Mouse (Mus musculus): ENCODE measurements around the gene Foxe3. TPM values are rescaled to one million over a fixed set of nuclear protein-coding genes. Genes with fewer than 3 reads are reported as not detected.

The Foxe3 gene
- total RNA-seq, 2 experiments from 2014 or later: not detected

DNA sequence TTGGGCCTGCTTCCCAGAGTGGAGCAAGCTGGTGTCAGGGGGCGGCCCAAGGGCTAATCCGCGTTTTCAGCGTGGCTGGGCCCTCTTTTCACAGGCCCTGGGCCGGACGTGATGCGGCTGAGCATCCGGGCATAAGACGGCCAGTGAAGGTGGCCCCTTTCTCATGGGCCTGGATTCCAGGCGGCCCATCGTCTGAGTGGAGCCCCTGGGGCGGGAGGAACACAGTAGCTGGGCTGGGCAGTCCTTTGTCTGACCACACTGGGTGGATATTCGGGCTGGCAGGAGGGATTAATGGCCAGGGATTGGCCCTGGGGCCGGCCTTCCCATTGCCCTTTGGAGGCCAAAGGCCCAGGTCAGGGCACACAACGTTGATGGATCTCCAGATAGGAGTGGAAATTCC is 3.3 kb upstream of the Foxe3 start:
- no peak for DNase-seq (ENCODE audit: extremely low spot score in 1 of 2, low spot score in 2 of 2)
- intact Hi-C loops (cut with DNase I): no loop called here

DNA sequence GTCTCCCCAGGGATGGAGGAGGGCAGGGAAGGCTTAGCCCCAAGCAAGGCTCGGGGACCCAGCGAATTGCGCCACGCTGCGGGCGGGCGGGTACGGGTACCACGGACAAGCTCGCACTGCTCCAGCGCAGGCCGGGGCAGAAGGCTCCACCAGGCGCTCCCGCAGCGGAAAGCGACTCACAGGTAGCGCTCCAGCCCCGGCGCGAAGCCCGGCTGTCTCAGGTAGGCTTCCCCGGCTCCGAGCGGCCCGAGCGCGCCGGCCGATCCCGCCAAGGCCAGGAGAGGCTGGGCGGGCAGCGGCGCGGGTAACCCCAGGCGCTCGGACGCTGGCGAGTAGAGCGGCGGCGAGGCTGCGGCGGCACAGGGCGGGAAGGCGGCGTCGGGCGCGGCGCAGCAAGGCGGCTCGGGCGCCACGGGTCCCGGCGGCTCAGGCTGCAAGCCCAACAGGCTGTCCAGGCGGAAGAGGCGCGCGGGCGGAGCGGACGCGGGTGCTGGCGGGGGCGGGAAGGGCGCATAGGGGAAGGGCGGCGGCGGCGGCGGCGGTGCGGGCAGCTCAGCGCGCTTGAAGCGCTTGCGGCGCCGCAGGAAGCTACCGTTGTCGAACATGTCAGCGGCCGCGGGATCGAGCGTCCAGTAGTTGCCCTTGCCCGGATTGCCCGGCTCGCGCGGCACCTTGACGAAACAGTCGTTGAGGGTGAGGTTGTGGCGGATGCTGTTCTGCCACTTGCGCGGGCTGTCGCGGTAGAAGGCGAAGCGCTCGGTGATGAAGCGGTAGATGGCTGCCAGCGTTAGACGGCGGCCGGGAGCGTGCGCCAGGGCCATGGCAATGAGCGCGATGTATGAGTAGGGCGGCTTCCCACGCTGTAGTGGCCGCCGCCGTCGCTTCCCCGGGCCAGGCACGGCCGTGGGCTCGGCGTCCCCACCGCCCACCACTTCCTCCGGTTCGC is 569 bp downstream of the Foxe3 start:
- peak in 1 of 2 experiments; percentile 48 for DNase-seq (ENCODE audit: extremely low spot score in 1 of 2, low spot score in 2 of 2)
- intact Hi-C loops (cut with DNase I): no loop called here

DNA sequence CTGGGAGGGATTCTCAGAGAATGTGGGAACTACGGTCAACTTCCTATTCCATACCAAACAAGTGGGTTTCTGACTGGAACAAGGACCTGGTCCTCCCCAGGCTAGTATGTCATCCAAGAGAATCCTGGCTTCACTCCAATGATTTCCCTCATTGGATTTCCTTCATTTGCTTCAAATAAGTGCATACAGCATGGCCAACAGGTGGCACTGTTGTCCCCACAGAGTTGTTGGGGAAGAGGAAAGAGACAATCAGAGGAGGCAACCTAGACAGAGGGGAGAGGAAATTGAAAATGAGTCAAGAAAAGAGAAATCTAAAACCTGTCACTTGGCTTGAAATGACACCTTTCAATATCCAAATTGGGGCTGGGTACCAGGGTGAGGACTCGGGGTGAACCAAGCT is 8.7 kb downstream of the Foxe3 start:
- peak in 1 of 2 experiments; percentile 69 for DNase-seq (ENCODE audit: extremely low spot score in 1 of 2, low spot score in 2 of 2)
- intact Hi-C loops (cut with DNase I): no loop called here

GRCm38 (mm10) chr4:114916056-114916455 is 9.8 kb downstream of the Foxe3 start:
- no peak for DNase-seq (ENCODE audit: extremely low spot score in 1 of 2, low spot score in 2 of 2)
- intact Hi-C loops (cut with DNase I): no loop called here

DNA sequence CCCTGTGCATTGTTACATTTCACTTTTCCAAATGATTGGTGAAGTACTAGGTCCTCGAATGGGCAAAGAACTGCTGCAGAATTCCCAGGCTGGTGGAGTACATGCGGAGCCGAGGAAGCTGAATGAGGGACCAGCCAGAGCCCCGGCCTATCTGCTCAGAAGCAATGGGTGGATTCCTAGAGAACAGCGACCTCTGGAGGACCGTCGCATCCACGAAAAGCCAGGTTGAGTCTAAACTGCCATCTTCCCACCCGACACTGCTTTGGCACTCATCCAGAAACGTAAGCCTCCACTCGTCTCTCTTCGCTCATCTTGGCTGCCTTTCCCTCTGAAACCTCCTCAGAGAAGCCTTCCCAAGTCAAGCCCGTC is 12.2 kb downstream of the Foxe3 start:
- intact Hi-C loops (cut with DNase I): loop anchor here (5.0 kb wide), 1 partner anchor 149 kb away; no protein-coding TSS in a partner anchor
- peak in 1 of 2 experiments; percentile 78 for DNase-seq (ENCODE audit: extremely low spot score in 1 of 2, low spot score in 2 of 2)

- DNase-seq (ENCODE audit: extremely low spot score in 1 of 2, low spot score in 2 of 2): no peak
- intact Hi-C loops (cut with DNase I): loop anchor here (5.0 kb wide), 1 partner anchor 149 kb away; no protein-coding TSS in a partner anchor
Measured at GRCm38 (mm10) chr4:114912705-114913593, 12.9 kb downstream of the Foxe3 start.

GRCm38 (mm10) chr4:114909602-114910484 is 16.0 kb downstream of the Foxe3 start:
- no peak for DNase-seq (ENCODE audit: extremely low spot score in 1 of 2, low spot score in 2 of 2)
- intact Hi-C loops (cut with DNase I): loop anchor here (5.0 kb wide), 2 partner anchors 152 to 243 kb away; no protein-coding TSS in a partner anchor

GRCm38 (mm10) chr4:114908829-114909601 is 16.8 kb downstream of the Foxe3 start, which contains the start of gene Foxd2:
Gene Foxd2 (minus strand): TSS chr4:114908873.
- intact Hi-C loops (cut with DNase I): loop anchor here (5.0 kb wide), 1 partner anchor 242 kb away; no protein-coding TSS in a partner anchor

DNA sequence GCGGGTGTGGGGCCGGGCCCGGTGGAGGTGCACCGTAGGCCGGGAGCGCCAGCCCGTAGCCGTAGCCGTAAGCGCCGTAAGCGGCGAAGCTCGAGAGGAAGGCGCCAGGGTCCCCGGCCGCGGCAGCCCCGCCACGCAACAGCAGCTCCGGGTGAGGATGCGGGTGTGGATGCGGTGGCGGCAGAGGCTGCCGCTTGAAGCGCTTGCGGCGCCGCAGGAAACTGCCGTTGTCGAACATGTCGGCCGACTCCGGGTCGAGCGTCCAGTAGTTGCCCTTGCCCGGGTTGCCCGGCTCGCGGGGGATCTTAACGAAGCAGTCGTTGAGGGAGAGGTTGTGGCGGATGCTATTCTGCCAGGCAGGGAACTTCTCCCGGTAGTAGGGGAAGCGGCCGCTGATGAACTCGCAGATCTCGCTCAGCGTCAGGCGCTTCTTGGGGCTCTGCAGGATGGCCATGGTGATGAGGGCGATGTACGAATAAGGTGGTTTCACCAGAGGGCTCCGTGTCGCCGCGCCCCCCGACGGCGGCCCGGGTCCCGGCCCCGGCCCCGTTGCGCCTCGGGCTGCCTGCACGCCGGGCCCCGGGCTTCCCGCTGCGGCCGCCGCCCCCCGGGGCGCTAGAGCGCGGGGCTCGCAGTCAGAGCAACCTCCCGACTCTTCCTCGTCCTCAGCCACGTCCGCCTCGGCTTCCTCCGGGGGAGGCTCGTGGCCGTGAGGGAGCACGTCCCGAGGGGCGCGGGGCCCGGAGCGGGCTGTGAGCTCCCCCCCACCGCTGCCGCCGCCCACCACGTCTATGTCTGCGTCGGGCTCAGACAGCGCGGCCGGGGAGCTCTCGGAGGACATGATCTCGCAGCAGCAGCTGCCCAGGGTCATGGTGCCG is 17.6 kb downstream of the Foxe3 start:
- intact Hi-C loops (cut with DNase I): loop anchor here (5.0 kb wide), 1 partner anchor 241 kb away; no protein-coding TSS in a partner anchor
- no peak for DNase-seq (ENCODE audit: extremely low spot score in 1 of 2, low spot score in 2 of 2)

More at GRCm38 (mm10) chr4:114908829-114909601, 16.8 kb downstream of the Foxe3 start, which contains the start of gene Foxd2:
- peak in 1 of 2 experiments; percentile 93 for DNase-seq (ENCODE audit: extremely low spot score in 1 of 2, low spot score in 2 of 2)

GRCm38 (mm10) chr4:114907056-114907917 is 18.5 kb downstream of the Foxe3 start:
- no peak for DNase-seq (ENCODE audit: extremely low spot score in 1 of 2, low spot score in 2 of 2)
- intact Hi-C loops (cut with DNase I): loop anchor here (5.0 kb wide), 1 partner anchor 240 kb away; no protein-coding TSS in a partner anchor

DNA sequence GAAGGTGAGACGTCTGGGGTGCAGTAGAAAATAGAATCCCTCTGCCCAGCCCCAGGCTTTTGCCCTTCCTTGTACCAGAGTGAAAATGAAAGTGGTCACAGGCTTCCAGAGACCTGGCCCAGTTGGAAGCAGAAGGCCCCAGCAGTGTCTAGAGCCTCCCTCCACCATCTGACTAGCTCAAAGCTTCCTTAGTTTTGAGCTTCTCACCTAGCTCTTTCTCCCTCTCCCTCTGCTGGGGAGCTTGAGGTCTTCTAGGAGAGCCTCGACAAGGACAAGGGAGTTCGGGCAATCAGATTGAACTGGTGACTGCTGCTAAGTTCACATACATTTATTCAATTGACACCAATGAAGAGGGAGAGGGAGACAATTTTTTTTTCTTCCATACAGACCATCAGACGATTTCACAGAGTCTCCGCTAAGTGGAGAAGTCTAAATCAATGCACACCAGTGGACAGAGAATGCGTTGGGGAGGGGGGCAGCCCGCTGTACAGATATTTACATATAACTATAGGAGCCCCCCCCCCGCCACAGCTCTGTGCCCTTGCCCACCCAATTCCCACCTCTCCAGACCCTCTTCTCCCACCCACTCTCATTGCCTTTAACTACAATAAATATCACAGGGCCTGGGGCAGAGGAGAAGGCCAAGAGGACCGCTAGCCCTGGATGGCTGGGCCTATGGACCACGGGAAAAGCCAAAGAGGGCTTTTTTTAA is 19.7 kb downstream of the Foxe3 start:
- intact Hi-C loops (cut with DNase I): loop anchor here (5.0 kb wide), 1 partner anchor 239 kb away; no protein-coding TSS in a partner anchor

GRCm38 (mm10) chr4:114905501-114905900 is 20.3 kb downstream of the Foxe3 start:
- intact Hi-C loops (cut with DNase I): loop anchor here (5.0 kb wide), 1 partner anchor 238 kb away; no protein-coding TSS in a partner anchor
- no peak for DNase-seq (ENCODE audit: extremely low spot score in 1 of 2, low spot score in 2 of 2)

More for the DNA sequence above, 19.7 kb downstream of the Foxe3 start:
- no peak for DNase-seq (ENCODE audit: extremely low spot score in 1 of 2, low spot score in 2 of 2)

GRCm38 (mm10) chr4:114903422-114903782 is 22.4 kb downstream of the Foxe3 start:
- intact Hi-C loops (cut with DNase I): loop anchor here (5.0 kb wide), 3 partner anchors 154 to 1034 kb away; partner anchors contain the start of genes Dmbx1 and Tal1
- no peak for DNase-seq (ENCODE audit: extremely low spot score in 1 of 2, low spot score in 2 of 2)

- intact Hi-C loops (cut with DNase I): loop anchor here (5.0 kb wide), 3 partner anchors 154 to 1034 kb away; partner anchors contain the start of genes Dmbx1 and Tal1
Measured at GRCm38 (mm10) chr4:114902641-114903421, 23.0 kb downstream of the Foxe3 start.

More at GRCm38 (mm10) chr4:114902641-114903421, 23.0 kb downstream of the Foxe3 start:
- DNase-seq (ENCODE audit: extremely low spot score in 1 of 2, low spot score in 2 of 2): no peak

All from left cerebral cortex, postnatal 10 days (tissue).